Mouse (Mus musculus) gastrocnemius, postnatal 25 days (tissue): ENCODE data around the gene Zfp965. TPM values are rescaled to one million over a fixed set of nuclear protein-coding genes. Genes with fewer than 3 reads are reported as not detected.
"Not testable (repeated sequence)": the region's sequence is repeated elsewhere in the genome, so short reads cannot be mapped to it uniquely, and the experiment has no call there.

Experiments used
- DNase-seq: peaks from one replicate; pipeline ENCODE4 v3.0.0; 2022
- long read RNA-seq, 2 experiments: library from polyadenylated mRNA; stranded (forward); transcript quantifications; one replicate each; pipeline ENCODE4 v2.0.0; 2021
- total RNA-seq, 2 experiments: library from RNA; stranded (reverse); gene quantifications; 1 replicate in 1 of 2; 2 replicates in 1 of 2; pipeline ENCODE4 v1.2.3; 2021

Gene Zfp965
- 1 to 10 TPM; 2.9 to 3.8 TPM for total RNA-seq
- long read RNA-seq, experiment 1, partial matches to known transcripts: 0 of 2 reads
- long read RNA-seq, experiment 1, other reads (novel, unspliced or antisense): 0 of 2 reads
- long read RNA-seq, experiment 2, partial matches to known transcripts: 0 of 2 reads
- long read RNA-seq, experiment 2, other reads (novel, unspliced or antisense): 1 of 2 reads

DNA sequence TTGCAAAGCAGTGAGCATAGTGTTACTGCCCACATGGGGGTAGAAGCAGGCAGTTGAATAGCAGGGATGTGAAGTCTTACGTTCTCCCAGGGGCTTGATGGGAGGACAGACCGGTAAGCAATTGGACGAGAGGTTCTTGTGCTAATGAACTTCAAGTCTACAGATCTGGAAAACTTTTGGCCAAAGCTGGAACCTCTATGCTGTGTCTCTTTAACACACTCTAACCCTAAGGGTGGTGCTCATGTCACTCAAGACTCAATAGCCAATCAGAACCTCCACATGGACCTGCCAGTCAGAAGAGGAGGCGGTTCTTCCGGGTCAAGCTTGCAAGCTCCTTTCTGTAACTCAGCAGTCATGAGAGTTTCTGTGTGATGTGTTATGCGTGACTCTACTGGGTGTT lies at the start of gene Zfp965:
Gene Zfp965, plus strand, starts transcription at position 301 of the 400 bp plus-strand sequence.
- not testable (repeated sequence) for DNase-seq

DNA sequence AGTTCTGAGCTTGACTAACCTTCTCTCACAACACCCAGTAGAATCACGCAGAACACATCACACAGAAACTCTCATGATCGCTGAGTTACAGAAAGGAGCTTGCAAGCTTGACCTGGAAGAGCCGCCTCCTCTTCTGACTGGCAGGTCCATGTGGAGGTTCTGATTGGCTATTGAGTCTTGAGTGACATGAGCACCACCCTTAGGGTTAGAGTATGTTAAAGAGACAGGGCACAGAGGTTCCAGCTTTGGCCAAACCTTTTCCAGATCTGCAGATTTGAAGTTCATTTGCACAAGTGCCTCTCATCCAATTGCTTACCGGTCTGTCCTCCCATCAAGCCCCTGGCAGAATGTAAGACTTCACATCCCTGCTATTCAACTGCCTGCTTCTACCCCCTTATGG lies 34.1 kb upstream of the Zfp965 start, which contains the start of gene Gm4724:
Gene Gm4724, minus strand, starts transcription at position 101 of the 400 bp plus-strand sequence.
- not testable (repeated sequence) for DNase-seq

Other genes starting within 250 kb of the Zfp965 start
- gene Gm14440, start 194.9 kb upstream of the Zfp965 start, total RNA-seq: 10 to 100 TPM in 1 of 2 experiments, 1 to 10 TPM in 1; 7.0 to 10.4 TPM
- 10 to 100 TPM; 27.4 to 30.4 TPM for gene Gm4631, start 131.8 kb upstream of the Zfp965 start, total RNA-seq
- 1 to 10 TPM; 3.6 to 4.6 TPM for gene Zfp968, start 97.5 kb upstream of the Zfp965 start, total RNA-seq
- 1 to 10 TPM in 1 of 2 experiments, under 1 TPM in 1; 0.48 to 1.9 TPM for gene Gm4724, start 34.2 kb upstream of the Zfp965 start, total RNA-seq
- gene Gm11007, start 174.0 kb downstream of the Zfp965 start, total RNA-seq: not detected
- gene Zfp969, start 233.7 kb downstream of the Zfp965 start, total RNA-seq: 1 to 10 TPM; 4.8 to 7.3 TPM